Mouse (Mus musculus) neural tube, embryonic 15.5 days (tissue): ENCODE measurements around the gene Rimklb. TPM values are rescaled to one million over a fixed set of nuclear protein-coding genes. Genes with fewer than 3 reads are reported as not detected.

ENCODE experiments used
- ATAC-seq: fragments of 200-750 bp; cut with Nextera tagmentation; 2 replicates; pipeline ENCODE4 v1.8.0; 2017; ENCODE audit warnings: mild to moderate bottlenecking, moderate TSS enrichment, moderate library complexity; ENCODE audit not compliant: low FRiP score
- H3K27ac ChIP-seq: fragments of 300-500 bp; sonication (generic); replicated peaks from 2 replicates; pipeline ENCODE4 v1.5.1; 2015; ENCODE audit warnings: mild to moderate bottlenecking, inconsistent platforms
- H3K27me3 ChIP-seq: fragments of 300-500 bp; sonication (generic); replicated peaks from 2 replicates; pipeline ENCODE4 v1.6.1; 2015; ENCODE audit warnings: inconsistent platforms
- H3K36me3 ChIP-seq: fragments of 300-500 bp; sonication (generic); 2 replicates; pipeline ENCODE4 v1.6.1; 2015; ENCODE audit warnings: inconsistent platforms
- H3K4me1 ChIP-seq: fragments of 300-500 bp; sonication (generic); 2 replicates; pipeline ENCODE4 v1.6.1; 2015; ENCODE audit warnings: inconsistent platforms
- H3K4me2 ChIP-seq: fragments of 300-500 bp; sonication (generic); 2 replicates; pipeline ENCODE4 v1.6.1; 2015; ENCODE audit warnings: inconsistent platforms, mild to moderate bottlenecking, moderate library complexity
- H3K4me3 ChIP-seq: fragments of 300-500 bp; sonication (generic); replicated peaks from 2 replicates; pipeline ENCODE4 v1.5.1; 2015; ENCODE audit warnings: mild to moderate bottlenecking, inconsistent platforms
- H3K9ac ChIP-seq: fragments of 300-500 bp; sonication (generic); replicated peaks from 2 replicates; pipeline ENCODE4 v1.6.1; 2015; ENCODE audit warnings: mild to moderate bottlenecking, inconsistent platforms
- H3K9me3 ChIP-seq: fragments of 300-500 bp; sonication (generic); replicated peaks from 2 replicates; pipeline ENCODE4 v1.6.1; 2016; ENCODE audit warnings: inconsistent platforms
- WGBS: fragments of 180-500 bp; shearing (Covaris S2); methylation state at CpG from one replicate; pipeline ENCODE4 v1.1.7; 2015; ENCODE audit warnings: mixed read lengths; 5-methylcytosine and 5-hydroxymethylcytosine counted together
- polyA plus RNA-seq: library from polyadenylated mRNA; unstranded; fragments of >200 nt; fragmentation: Nextera tagmentation; extraction: Ambion mirVana; gene quantifications from 2 replicates; pipeline ENCODE4 v1.2.1, GENCODE M21; 2015

Rimklb gene
- polyA plus RNA-seq, 1 experiment from 2014 or later: 103 TPM

GRCm38 (mm10) chr6:122411281-122411680, 87.3 kb downstream of the Rimklb start:
- ATAC-seq: no peak
- Histone ChIP-seq H3K36me3 (no peaks in the 10 kb centered on the region), H3K4me2 (no peak overlapping the region), H3K4me3 (no peak overlapping the region), H3K27me3 (no peaks in the 10 kb centered on the region), H3K9ac (no peak overlapping the region), H3K4me1 (peaks cover 3% of the 10 kb centered on the region; the same call in 1 of the 2 replicates), H3K9me3 (no peaks in the 10 kb centered on the region), H3K27ac (no peak overlapping the region)
- 93% methylated on average over 8 of the region's 8 CpGs for WGBS

- H3K4me1 ChIP-seq: no peaks in the 10 kb centered on the region
- no peak overlapping the region for H3K4me2 ChIP-seq
- no peaks in the 10 kb centered on the region for H3K36me3 ChIP-seq
- ATAC-seq: no peak
- WGBS: 16% methylated on average over 3 of the region's 3 CpGs
- no peaks in the 10 kb centered on the region for H3K27me3 ChIP-seq
- no peak overlapping the region for H3K9ac ChIP-seq
- no peak overlapping the region for H3K4me3 ChIP-seq
- H3K27ac ChIP-seq: no peak overlapping the region
- H3K9me3 ChIP-seq: no peaks in the 10 kb centered on the region
These were observed 96.3 kb downstream of the Rimklb start for GRCm38 (mm10) chr6:122402240-122402639.

GRCm38 (mm10) chr6:122400263-122400662, 98.3 kb downstream of the Rimklb start:
- no peak overlapping the region for H3K27ac ChIP-seq

More at GRCm38 (mm10) chr6:122400263-122400662, 98.3 kb downstream of the Rimklb start:
- H3K9me3 ChIP-seq: no peaks in the 10 kb centered on the region
- H3K4me3 ChIP-seq: no peak overlapping the region
- ATAC-seq: no peak
- no peaks in the 10 kb centered on the region for H3K27me3 ChIP-seq
- no peak overlapping the region for H3K9ac ChIP-seq
- no peaks in the 10 kb centered on the region for H3K36me3 ChIP-seq
- H3K4me1 ChIP-seq: no peaks in the 10 kb centered on the region
- H3K4me2 ChIP-seq: no peak overlapping the region
- 80% methylated on average over 9 of the region's 9 CpGs for WGBS

Other genes with a start within 250 kb of the Rimklb start
- gene Klrg1, start 215.9 kb downstream of the Rimklb start, polyA plus RNA-seq: 0.56 and 0.92 TPM in 2 replicates
- 52.0 and 68.6 TPM in 2 replicates for gene M6pr, start 190.0 kb downstream of the Rimklb start, polyA plus RNA-seq
- gene Phc1, start 158.2 kb downstream of the Rimklb start, polyA plus RNA-seq: 23.4 and 25.3 TPM in 2 replicates
- 10.0 and 11.3 TPM in 2 replicates for gene Mfap5, start 7.1 kb upstream of the Rimklb start, polyA plus RNA-seq
- gene Aicda, start 55.0 kb upstream of the Rimklb start, polyA plus RNA-seq: 0.51 and 0.54 TPM in 2 replicates
- 1.7 and 2.7 TPM in 2 replicates for gene Apobec1, start 103.7 kb upstream of the Rimklb start, polyA plus RNA-seq
- gene Gdf3, start 111.3 kb upstream of the Rimklb start, polyA plus RNA-seq: 0.09 TPM in 1 of 2 replicates, not detected in the other
- gene Dppa3, start 127.6 kb upstream of the Rimklb start, polyA plus RNA-seq: not detected in 2 replicates
- 0.11 TPM in 1 of 2 replicates, not detected in the other for gene Nanog, start 208.7 kb upstream of the Rimklb start, polyA plus RNA-seq